Mouse (Mus musculus) myocyte (in vitro differentiated cells): Measurements from ENCODE around the gene Tmem151b. TPM values are rescaled to one million over a fixed set of nuclear protein-coding genes. Genes with fewer than 3 reads are reported as not detected.

Experiments
- H3K27me3 ChIP-seq: one replicate; pipeline ENCODE4 v1.6.1; 2011; ENCODE audit not compliant: control insufficient read depth, insufficient read depth, insufficient read length
- H3K36me3 ChIP-seq: one replicate; pipeline ENCODE4 v1.6.1; 2011; ENCODE audit not compliant: control insufficient read depth, insufficient read depth
- H3K4me2 ChIP-seq: one replicate; pipeline ENCODE4 v1.6.1; 2011; ENCODE audit warnings: low read depth, control low read depth
- H3K4me3 ChIP-seq: one replicate; pipeline ENCODE4 v1.5.1; 2011; ENCODE audit warnings: mild to moderate bottlenecking, control low read depth, moderate library complexity
- H3K79me2 ChIP-seq: one replicate; pipeline ENCODE4 v1.6.1; 2011; ENCODE audit not compliant: control insufficient read depth, insufficient read depth
- H3ac ChIP-seq: one replicate; pipeline ENCODE4 v1.6.1; 2011; ENCODE audit not compliant: control insufficient read depth, insufficient read length
- CEBPB ChIP-seq: IDR thresholded peaks from 2 replicates; pipeline ENCODE4 v1.6.1; 2011; ENCODE audit warnings: mild to moderate bottlenecking, moderate library complexity; ENCODE audit not compliant: poor library complexity, insufficient read depth, severe bottlenecking
- E2F4 ChIP-seq: IDR thresholded peaks from one replicate; pipeline ENCODE4 v1.6.1; 2011; ENCODE audit warnings: mild to moderate bottlenecking, control low read depth, moderate library complexity; ENCODE audit not compliant: insufficient read depth
- MAX ChIP-seq: IDR thresholded peaks from one replicate; pipeline ENCODE4 v1.6.1; 2011; ENCODE audit warnings: low read depth, mild to moderate bottlenecking, control low read depth
- MYOD1 ChIP-seq, 3 experiments: IDR thresholded peaks; one replicate each; pipeline ENCODE4 v1.6.1; 2011; ENCODE audit warnings: control low read depth in 2 of 3, low read depth in 2 of 3, mild to moderate bottlenecking in 2 of 3, moderate library complexity in 1 of 3; ENCODE audit not compliant: insufficient read length in 2 of 3, control insufficient read depth in 1 of 3
- MYOG ChIP-seq, 3 experiments: IDR thresholded peaks; one replicate each; pipeline ENCODE4 v1.6.1; 2011; ENCODE audit warnings: control low read depth in 2 of 3, low read depth in 2 of 3, mild to moderate bottlenecking in 2 of 3; ENCODE audit not compliant: insufficient read length in 2 of 3, control insufficient read depth in 1 of 3, insufficient read depth in 1 of 3
- POLR2A ChIP-seq: IDR thresholded peaks from one replicate; pipeline ENCODE4 v1.6.1; 2011; ENCODE audit warnings: low read depth, mild to moderate bottlenecking, control low read depth, moderate library complexity; ENCODE audit not compliant: insufficient read length
- POLR2AphosphoS2 ChIP-seq: IDR thresholded peaks from one replicate; pipeline ENCODE4 v1.6.1; 2011; ENCODE audit warnings: low read depth, control low read depth; ENCODE audit not compliant: insufficient read length
- REST ChIP-seq: IDR thresholded peaks from one replicate; pipeline ENCODE4 v1.6.1; 2011; ENCODE audit warnings: mild to moderate bottlenecking, control low read depth, moderate library complexity; ENCODE audit not compliant: insufficient read depth, insufficient read length
- SRF ChIP-seq: IDR thresholded peaks from one replicate; pipeline ENCODE4 v1.6.1; 2011; ENCODE audit warnings: low read depth; ENCODE audit not compliant: control insufficient read depth, insufficient read length
- TCF12 ChIP-seq: IDR thresholded peaks from one replicate; pipeline ENCODE4 v1.6.1; 2011; ENCODE audit warnings: mild to moderate bottlenecking, control low read depth; ENCODE audit not compliant: poor library complexity, insufficient read depth, severe bottlenecking
- TCF3 ChIP-seq: IDR thresholded peaks from one replicate; pipeline ENCODE4 v1.6.1; 2011; ENCODE audit warnings: low read depth, control low read depth; ENCODE audit not compliant: insufficient read length
- USF1 ChIP-seq: IDR thresholded peaks from one replicate; pipeline ENCODE4 v1.6.1; 2011; ENCODE audit warnings: low read depth, mild to moderate bottlenecking, control low read depth, moderate library complexity
- polyA plus RNA-seq: library from polyadenylated mRNA; unstranded; fragments of >200 nt; fragmentation: generic; extraction: Trizol; gene quantifications from one replicate; pipeline ENCODE4 v1.2.1, GENCODE M21; 2012; ENCODE audit warnings: missing spikeins

Tmem151b gene
- polyA plus RNA-seq, 1 experiment = 0.30 TPM

GRCm38 (mm10) chr17:45567162-45567601 is 17.7 kb upstream of the Tmem151b start:
- H3K79me2 ChIP-seq = peaks cover 39% of the 10 kb centered on the region
- H3K4me3 ChIP-seq = no peak overlapping the region
- no peak overlapping the region for H3K4me2 ChIP-seq
- no peak overlapping the region for H3ac ChIP-seq
- TF ChIP-seq POLR2A (peak; percentile 14), POLR2AphosphoS2 (peak; percentile 18), TCF3 (no peak)
- no peaks in the 10 kb centered on the region for H3K27me3 ChIP-seq
- peaks cover 59% of the 10 kb centered on the region for H3K36me3 ChIP-seq

GRCm38 (mm10) chr17:45566360-45567161 is 17.1 kb upstream of the Tmem151b start:
- Histone ChIP-seq H3K79me2 (peaks cover 33% of the 10 kb centered on the region), H3ac (no peak overlapping the region), H3K4me2 (no peak overlapping the region), H3K36me3 (peaks cover 53% of the 10 kb centered on the region), H3K4me3 (no peak overlapping the region), H3K27me3 (no peaks in the 10 kb centered on the region)
- TF ChIP-seq POLR2AphosphoS2 = peak; percentile 89
- no peak for TF ChIP-seq TCF3
- TF ChIP-seq POLR2A = peak; percentile 52
- no peak for TF ChIP-seq TCF12
- no peak for TF ChIP-seq SRF

GRCm38 (mm10) chr17:45566031-45566359 is 16.5 kb upstream of the Tmem151b start:
- H3K4me2 ChIP-seq = no peak overlapping the region
- TF ChIP-seq USF1 (no peak), MAX (no peak), MYOG (IDR thresholded peaks at IDR 0.05; ENCODE audit: control insufficient read depth in 1 of 3, insufficient read depth in 1 of 3, insufficient read length in 2 of 3, low read depth in 2 of 3) (no peak), MYOD1 (IDR thresholded peaks at IDR 0.05; ENCODE audit: control insufficient read depth in 1 of 3, insufficient read length in 2 of 3, low read depth in 2 of 3) (no peak), POLR2A (no peak), POLR2AphosphoS2 (no peak), TCF3 (no peak), CEBPB (no peak), REST (no peak), SRF (no peak)
- no peak overlapping the region for H3K4me3 ChIP-seq
- peaks cover 47% of the 10 kb centered on the region for H3K36me3 ChIP-seq
- H3K79me2 ChIP-seq = peaks cover 27% of the 10 kb centered on the region
- no peaks in the 10 kb centered on the region for H3K27me3 ChIP-seq
- no peak overlapping the region for H3ac ChIP-seq

GRCm38 (mm10) chr17:45565103-45565502 is 15.6 kb upstream of the Tmem151b start:
- Histone ChIP-seq H3K27me3 (no peaks in the 10 kb centered on the region), H3K4me2 (peak overlapping the region; percentile 94), H3K4me3 (peak overlapping the region; percentile 48), H3K79me2 (peaks cover 20% of the 10 kb centered on the region), H3K36me3 (peaks cover 38% of the 10 kb centered on the region), H3ac (no peak overlapping the region)
- TF ChIP-seq POLR2A (no peak), SRF (no peak), E2F4 (no peak), MAX (no peak), MYOD1 (IDR thresholded peaks at IDR 0.05; ENCODE audit: control insufficient read depth in 1 of 3, insufficient read length in 2 of 3, low read depth in 2 of 3) (no peak), POLR2AphosphoS2 (no peak)

- TF ChIP-seq MYOD1 (IDR thresholded peaks at IDR 0.05; ENCODE audit: control insufficient read depth in 1 of 3, insufficient read length in 2 of 3, low read depth in 2 of 3) = peak in 1 of 3 experiments; percentile 2
- TF ChIP-seq POLR2A = no peak
- TF ChIP-seq MAX = no peak
- TF ChIP-seq REST = no peak
- TF ChIP-seq POLR2AphosphoS2 = no peak
- TF ChIP-seq TCF12 = no peak
- TF ChIP-seq USF1 = no peak
- peak in 1 of 3 experiments; percentile 21 for TF ChIP-seq MYOG (IDR thresholded peaks at IDR 0.05; ENCODE audit: control insufficient read depth in 1 of 3, insufficient read depth in 1 of 3, insufficient read length in 2 of 3, low read depth in 2 of 3)
- Histone ChIP-seq H3K4me2 (peak overlapping the region; percentile 94), H3K4me3 (peak overlapping the region; percentile 48), H3ac (peak overlapping the region; percentile 57), H3K27me3 (no peaks in the 10 kb centered on the region), H3K36me3 (peaks cover 33% of the 10 kb centered on the region), H3K79me2 (peaks cover 20% of the 10 kb centered on the region)
These were observed 15.1 kb upstream of the Tmem151b start for GRCm38 (mm10) chr17:45564531-45565084.
